Mouse (Mus musculus): ENCODE data around the gene Hebp1.

DNA sequence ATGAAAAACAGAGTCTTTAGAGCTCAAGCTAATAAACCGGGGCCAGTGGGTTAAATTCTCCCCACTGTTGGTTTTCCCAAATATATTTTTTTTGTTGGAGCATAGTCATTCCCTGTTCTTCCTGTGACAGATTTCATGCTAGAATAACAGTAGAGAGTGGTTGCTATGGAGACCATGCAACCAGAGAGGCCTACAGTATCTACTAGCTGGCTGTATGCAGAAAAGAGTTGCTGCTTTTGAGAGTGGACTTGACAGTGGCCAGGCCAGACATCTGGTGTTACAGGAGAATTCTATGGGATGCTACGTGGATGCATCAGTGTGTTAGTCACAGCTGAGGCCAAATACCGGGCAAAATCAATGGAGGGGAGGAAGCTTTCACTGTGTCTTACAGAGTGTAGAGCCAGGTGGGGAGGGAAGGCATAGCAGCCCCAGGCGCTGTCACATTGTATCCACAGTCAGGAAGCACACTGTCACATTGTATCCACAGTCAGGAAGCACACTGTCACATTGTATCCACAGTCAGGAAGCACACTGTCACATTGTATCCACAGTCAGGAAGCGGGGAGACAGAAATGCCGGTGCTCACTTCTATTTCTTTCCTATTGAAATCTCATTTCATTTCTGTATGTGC is 26.1 kb upstream of the Hebp1 start:
- TF ChIP-seq CTCF (IDR thresholded peaks at IDR 0.05; ENCODE audit: low read depth, low read length) (no peak), POLR2A (IDR thresholded peaks at IDR 0.05; ENCODE audit: extremely low read depth, insufficient read depth, low read length) (no peak)
